In genomic region chr6:52167736-52168161, GRCm38 (mm10) we compare ENCODE assay signal across 13 mouse cellular contexts. TPM values are rescaled to one million over a fixed set of nuclear protein-coding genes. Genes with fewer than 3 reads are reported as not detected.
DNase-seq lines count a peak whose midpoint lies in the region; ATAC-seq and TF ChIP-seq lines count a peak whose summit lies in the region.
"Had no signal": no experiment of that assay in that cellular context is flagged by ENCODE, and none has a peak within 500 bp of the region (broad histone marks: within the 10 kb centered on the region; RNA-seq: fewer than 3 reads in every experiment).

No protein-coding gene starts in this region.

- peaks cover 10% of the 10 kb centered on the region for H3K4me1 ChIP-seq in heart, embryonic 11.5 days (ENCODE audit: control insufficient read depth, insufficient read depth, low read length)
- peaks cover 10% of the 10 kb centered on the region; the same call in 1 of the 2 replicates for H3K4me1 ChIP-seq in lung, postnatal 0 days (ENCODE audit: insufficient read depth, low read depth, low read length)
- peaks cover 10% of the 10 kb centered on the region; the same call in 1 of the 2 replicates for H3K4me1 ChIP-seq in hindbrain, postnatal 0 days (ENCODE audit: insufficient read depth, low read length)
- peaks cover 33% of the 10 kb centered on the region for H3K4me1 ChIP-seq in stomach, embryonic 14.5 days (ENCODE audit: control insufficient read depth, insufficient read depth, low read length)

- no peak for ATAC-seq in heart, embryonic 11.5 days (replicated peaks; ENCODE audit: insufficient number of reproducible peaks, low FRiP score, low TSS enrichment)
- ATAC-seq in lung, postnatal 0 days: no peak
- ATAC-seq in hindbrain, postnatal 0 days: no peak
- no peak for ATAC-seq in stomach, embryonic 14.5 days (ENCODE audit: insufficient number of reproducible peaks, insufficient read depth, low FRiP score, low read depth)

- intact Hi-C loops in heart, postnatal 36 days (cut with DNase I): loop anchor here (5.0 kb wide), 1 partner anchor 995 kb away; no protein-coding TSS in a partner anchor

- H3K4me3 ChIP-seq in heart, embryonic 11.5 days (ENCODE audit: low read depth, low read length): peak overlapping the region; percentile 15; the same call in 1 of the 2 replicates
- H3K4me3 ChIP-seq in lung, postnatal 0 days (ENCODE audit: low read depth, low read length): peak overlapping the region; percentile 30
- H3K4me3 ChIP-seq in hindbrain, postnatal 0 days (ENCODE audit: low read length): peak overlapping the region; percentile 37
- H3K4me3 ChIP-seq in stomach, embryonic 14.5 days (ENCODE audit: low read depth, low read length): peak overlapping the region; percentile 78
- H3K4me3 ChIP-seq: embryonic facial prominence, embryonic 15.5 days had no signal

- 9% methylated on average over 14 of the region's 14 CpGs for whole genome bisulfite sequencing in heart, embryonic 11.5 days (ENCODE audit: insufficient replicate concordance)
- 21% methylated on average over 14 of the region's 14 CpGs for WGBS in lung, postnatal 0 days
- 7% methylated on average over 14 of the region's 14 CpGs for WGBS in hindbrain, postnatal 0 days
- WGBS in stomach, embryonic 14.5 days: 13% methylated on average over 14 of the region's 14 CpGs

- TF ChIP-seq CTCF in lung, postnatal 0 days (IDR thresholded peaks at IDR 0.05): no peak
- no peak for TF ChIP-seq CTCF in hindbrain, postnatal 0 days (IDR thresholded peaks at IDR 0.05; ENCODE audit: low read depth)

- 0 out of 2 replicates have a peak overlapping the region, but pooled peaks have one; percentile 22 for H3K27ac ChIP-seq in heart, embryonic 11.5 days (ENCODE audit: low read depth, low read length)
- peak overlapping the region; percentile 79 for H3K27ac ChIP-seq in lung, postnatal 0 days (ENCODE audit: low read length)
- peak overlapping the region; percentile 89 for H3K27ac ChIP-seq in hindbrain, postnatal 0 days
- H3K27ac ChIP-seq in stomach, embryonic 14.5 days (ENCODE audit: low read length): peak overlapping the region; percentile 98
- H3K27ac ChIP-seq: embryonic facial prominence, embryonic 15.5 days; limb, embryonic 13.5 days had no signal

- no peak for DNase-seq in heart, postnatal 36 days
- DNase-seq in lung, postnatal 0 days (ENCODE audit: low spot score): peak; percentile 34
- DNase-seq in lung, postnatal 4 days: no peak
- DNase-seq in hindbrain, postnatal 0 days (ENCODE audit: low spot score): peak; percentile 62
- DNase-seq in testis, postnatal 10 days (ENCODE audit: low spot score): no peak
- DNase-seq in ovary, adult 18-20 months (ENCODE audit: low spot score): no peak
- DNase-seq: gastrocnemius, postnatal 10 days; kidney, adult 8-10 months; thymus, postnatal 25 days had no signal

- no peaks in the 10 kb centered on the region for H3K36me3 ChIP-seq in heart, embryonic 11.5 days (ENCODE audit: control insufficient read depth, insufficient read depth, low read length)
- no peaks in the 10 kb centered on the region for H3K36me3 ChIP-seq in lung, postnatal 0 days (ENCODE audit: insufficient read depth, low read length)
- H3K36me3 ChIP-seq in hindbrain, postnatal 0 days (ENCODE audit: insufficient read depth, low read length): no peaks in the 10 kb centered on the region
- H3K36me3 ChIP-seq in stomach, embryonic 14.5 days (ENCODE audit: control insufficient read depth, insufficient read depth, low read length): peaks cover 15% of the 10 kb centered on the region
- H3K36me3 ChIP-seq: embryonic facial prominence, embryonic 15.5 days had no signal

- peak overlapping the region; percentile 46 for H3K4me2 ChIP-seq in heart, embryonic 11.5 days
- H3K4me2 ChIP-seq in lung, postnatal 0 days (replicated peaks; ENCODE audit: low read depth, low read length): peak overlapping the region; percentile 70
- peak overlapping the region; percentile 93 for H3K4me2 ChIP-seq in hindbrain, postnatal 0 days (ENCODE audit: low read depth, low read length)
- H3K4me2 ChIP-seq in stomach, embryonic 14.5 days (replicated peaks; ENCODE audit: low read depth, low read length): peak overlapping the region; percentile 61
- H3K4me2 ChIP-seq: embryonic facial prominence, embryonic 15.5 days had no signal

- H3K9ac ChIP-seq in heart, embryonic 11.5 days (ENCODE audit: low read depth, low read length): no peak overlapping the region
- H3K9ac ChIP-seq in lung, postnatal 0 days (replicated peaks; ENCODE audit: low read depth): peak overlapping the region; percentile 56
- peak overlapping the region; percentile 67 for H3K9ac ChIP-seq in hindbrain, postnatal 0 days (replicated peaks; ENCODE audit: low read length)
- peak overlapping the region; percentile 78 for H3K9ac ChIP-seq in stomach, embryonic 14.5 days (replicated peaks; ENCODE audit: low read depth, low read length)
- H3K9ac ChIP-seq: embryonic facial prominence, embryonic 15.5 days; limb, embryonic 13.5 days had no signal

- no peak for TF ChIP-seq EP300 in lung, postnatal 0 days (IDR thresholded peaks at IDR 0.05)

- H3K9me3 ChIP-seq in heart, embryonic 11.5 days (replicated peaks; ENCODE audit: control insufficient read depth, low read length): no peaks in the 10 kb centered on the region
- no peaks in the 10 kb centered on the region for H3K9me3 ChIP-seq in lung, postnatal 0 days (ENCODE audit: low read length)
- no peaks in the 10 kb centered on the region for H3K9me3 ChIP-seq in hindbrain, postnatal 0 days (ENCODE audit: low read length)
- H3K9me3 ChIP-seq in stomach, embryonic 14.5 days (ENCODE audit: control insufficient read depth, low read depth, low read length): no peaks in the 10 kb centered on the region
- H3K9me3 ChIP-seq: embryonic facial prominence, embryonic 15.5 days; limb, embryonic 13.5 days had no signal

- peaks cover 93% of the 10 kb centered on the region for H3K27me3 ChIP-seq in heart, embryonic 11.5 days (ENCODE audit: control insufficient read depth, insufficient read depth, low read length)
- H3K27me3 ChIP-seq in lung, postnatal 0 days (replicated peaks; ENCODE audit: insufficient read depth, low read length): peaks cover 11% of the 10 kb centered on the region; the same call in 1 of the 2 replicates
- peaks cover 41% of the 10 kb centered on the region for H3K27me3 ChIP-seq in hindbrain, postnatal 0 days (ENCODE audit: insufficient read depth, low read length)
- H3K27me3 ChIP-seq in stomach, embryonic 14.5 days (ENCODE audit: control insufficient read depth, insufficient read depth, low read length): no peaks in the 10 kb centered on the region

RNA-seq across cellular contexts. Expression of gene Hoxa2, which starts 3.1 kb away (rescaled TPM):
- 3.5 and 3.6 TPM in 2 replicates for polyA plus RNA-seq in heart, embryonic 11.5 days (2014; fragmentation: Nextera tagmentation; extraction: Ambion mirVana)
- under 1 TPM in 1 of 2 experiments, not detected in 1; 0.62 TPM for total RNA-seq in heart, postnatal 36 days (2021)
- polyA plus RNA-seq in lung, postnatal 0 days (2015; fragmentation: Nextera tagmentation; extraction: Ambion mirVana): 7.2 and 8.2 TPM in 2 replicates
- 20.3 and 24.3 TPM in 2 replicates for total RNA-seq in hindbrain, postnatal 0 days (2014; rRNA removed)
- 16.3 and 16.5 TPM in 2 replicates for polyA plus RNA-seq in hindbrain, postnatal 0 days (2015; fragmentation: Nextera tagmentation; extraction: Ambion mirVana)
- 17.4 and 18.5 TPM in 2 replicates for polyA plus RNA-seq in stomach, embryonic 14.5 days (2014; fragmentation: Nextera tagmentation; extraction: Ambion mirVana)

RNA-seq across cellular contexts. Expression of gene 5730596B20Rik, which starts 9.5 kb away (rescaled TPM):
- 0.45 and 0.57 TPM in 2 replicates for polyA plus RNA-seq in heart, embryonic 11.5 days (2014; fragmentation: Nextera tagmentation; extraction: Ambion mirVana)
- total RNA-seq in heart, postnatal 36 days (2021): under 1 TPM in 1 of 2 experiments, not detected in 1; 0.08 TPM
- polyA plus RNA-seq in lung, postnatal 0 days (2015; fragmentation: Nextera tagmentation; extraction: Ambion mirVana): 1.5 and 1.6 TPM in 2 replicates
- 1.1 and 1.2 TPM in 2 replicates for total RNA-seq in hindbrain, postnatal 0 days (2014; rRNA removed)
- polyA plus RNA-seq in hindbrain, postnatal 0 days (2015; fragmentation: Nextera tagmentation; extraction: Ambion mirVana): 1.3 and 1.5 TPM in 2 replicates
- polyA plus RNA-seq in stomach, embryonic 14.5 days (2014; fragmentation: Nextera tagmentation; extraction: Ambion mirVana): 4.4 and 4.7 TPM in 2 replicates
- polyA plus RNA-seq: embryonic facial prominence, embryonic 15.5 days had no signal

RNA-seq across cellular contexts. Expression of gene Hoxa1, which starts 9.6 kb away (rescaled TPM):
- 1.2 TPM in 2 replicates for polyA plus RNA-seq in heart, embryonic 11.5 days (2014; fragmentation: Nextera tagmentation; extraction: Ambion mirVana)
- under 1 TPM; 0.14 to 0.24 TPM for total RNA-seq in heart, postnatal 36 days (2021)
- polyA plus RNA-seq in lung, postnatal 0 days (2015; fragmentation: Nextera tagmentation; extraction: Ambion mirVana): 0.65 and 1.0 TPM in 2 replicates
- 1.1 and 3.7 TPM in 2 replicates for total RNA-seq in hindbrain, postnatal 0 days (2014; rRNA removed)
- 1.1 and 1.2 TPM in 2 replicates for polyA plus RNA-seq in hindbrain, postnatal 0 days (2015; fragmentation: Nextera tagmentation; extraction: Ambion mirVana)
- 2.1 and 3.0 TPM in 2 replicates for polyA plus RNA-seq in stomach, embryonic 14.5 days (2014; fragmentation: Nextera tagmentation; extraction: Ambion mirVana)

RNA-seq across cellular contexts. Expression of gene Hoxa4, which starts 23.8 kb away (rescaled TPM):
- 0.68 and 1.4 TPM in 2 replicates for polyA plus RNA-seq in heart, embryonic 11.5 days (2014; fragmentation: Nextera tagmentation; extraction: Ambion mirVana)
- total RNA-seq in heart, postnatal 36 days (2021): under 1 TPM; 0.43 to 0.67 TPM
- 3.7 and 3.9 TPM in 2 replicates for polyA plus RNA-seq in lung, postnatal 0 days (2015; fragmentation: Nextera tagmentation; extraction: Ambion mirVana)
- total RNA-seq in hindbrain, postnatal 0 days (2014; rRNA removed): 4.8 and 7.3 TPM in 2 replicates
- 10.5 and 12.0 TPM in 2 replicates for polyA plus RNA-seq in hindbrain, postnatal 0 days (2015; fragmentation: Nextera tagmentation; extraction: Ambion mirVana)
- 6.7 and 6.8 TPM in 2 replicates for polyA plus RNA-seq in stomach, embryonic 14.5 days (2014; fragmentation: Nextera tagmentation; extraction: Ambion mirVana)

RNA-seq across cellular contexts. Expression of gene Hoxa5, which starts 36.6 kb away (rescaled TPM):
- 2.4 and 2.6 TPM in 2 replicates for polyA plus RNA-seq in heart, embryonic 11.5 days (2014; fragmentation: Nextera tagmentation; extraction: Ambion mirVana)
- total RNA-seq in heart, postnatal 36 days (2021): under 1 TPM; 0.62 to 0.72 TPM
- 39.7 and 40.3 TPM in 2 replicates for polyA plus RNA-seq in lung, postnatal 0 days (2015; fragmentation: Nextera tagmentation; extraction: Ambion mirVana)
- 99.2 and 108 TPM in 2 replicates for total RNA-seq in hindbrain, postnatal 0 days (2014; rRNA removed)
- polyA plus RNA-seq in hindbrain, postnatal 0 days (2015; fragmentation: Nextera tagmentation; extraction: Ambion mirVana): 81.7 and 89.4 TPM in 2 replicates
- polyA plus RNA-seq in stomach, embryonic 14.5 days (2014; fragmentation: Nextera tagmentation; extraction: Ambion mirVana): 24.4 and 27.1 TPM in 2 replicates

Comparison
In these comparisons a context has a peak if more than half of its experiments do, and no peak if none do; other contexts are left out.
1. DNase-seq: peak in lung, postnatal 0 days (single experiment) and hindbrain, postnatal 0 days (single experiment); none in heart, postnatal 36 days (0 of 2), lung, postnatal 4 days (0 of 2), testis, postnatal 10 days (single experiment) and ovary, adult 18-20 months (single experiment).
2. H3K27ac ChIP-seq: peak in every context shown above with its lines; median percentile 98 in stomach, embryonic 14.5 days; 89 in hindbrain, postnatal 0 days; 79 in lung, postnatal 0 days; 22 in heart, embryonic 11.5 days.
3. H3K4me3 ChIP-seq: peak in every context shown above with its lines; median percentile 78 in stomach, embryonic 14.5 days; 37 in hindbrain, postnatal 0 days; 30 in lung, postnatal 0 days; 15 in heart, embryonic 11.5 days.
4. Peak in every context shown above with its lines, with median percentiles within 50 percentile points of each other: H3K4me2 ChIP-seq.